Mouse (Mus musculus) adrenal gland, adult 18-20 months (tissue): ENCODE results near the gene Lrrc42. TPM values are rescaled to one million over a fixed set of nuclear protein-coding genes. Genes with fewer than 3 reads are reported as not detected.

Source experiments
- DNase-seq, 2 experiments: peaks; one replicate each; pipeline ENCODE4 v3.0.0; 2021 to 2022; ENCODE audit warnings: low spot score in 2 of 2
- total RNA-seq, 2 experiments: library from RNA; stranded (reverse); gene quantifications; 1 replicate in 1 of 2; 2 replicates in 1 of 2; pipeline ENCODE4 v1.2.3; 2021

The Lrrc42 gene
- total RNA-seq, 2 experiments from 2014 or later = 18.9 to 19.9 TPM

DNA sequence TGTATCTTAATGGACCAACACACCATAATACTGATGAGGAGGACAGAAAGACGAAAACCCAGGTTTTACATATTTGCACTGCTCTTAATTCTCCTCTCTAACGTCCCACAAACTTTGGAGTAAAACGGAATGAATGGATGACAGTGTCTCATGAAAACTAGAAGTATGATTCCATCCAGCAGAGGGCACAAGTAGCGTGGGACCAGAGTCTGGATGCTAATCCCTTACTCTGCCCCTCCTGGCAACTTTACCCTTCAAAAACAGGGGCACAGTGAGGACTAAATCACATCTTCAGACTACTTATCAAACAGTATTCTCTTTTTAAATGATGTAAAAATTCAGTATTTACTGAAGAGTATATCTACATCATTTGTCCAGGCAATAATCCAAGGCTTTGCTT, 2.8 kb downstream of the Lrrc42 start:
- peak in 1 of 2 experiments; percentile 15 for DNase-seq

DNA sequence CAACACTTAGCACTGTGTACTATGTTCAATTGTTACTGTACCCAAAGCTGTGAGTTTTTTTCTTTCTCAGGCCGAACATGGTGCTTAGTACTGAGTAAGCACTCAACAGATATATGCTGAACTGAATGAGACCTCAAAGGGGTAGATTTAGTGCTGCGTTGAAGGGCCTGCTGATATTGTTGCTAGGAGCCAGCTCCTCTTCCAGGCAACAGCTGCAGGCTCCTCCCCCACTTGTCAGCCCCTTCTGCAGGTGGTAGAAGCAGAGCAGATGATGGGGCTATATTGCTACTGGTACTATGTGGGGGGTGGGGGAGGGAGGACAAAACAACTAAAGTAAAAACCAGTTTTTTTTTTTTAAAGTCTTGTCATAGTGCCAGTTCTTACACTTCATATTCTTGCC, 3.9 kb downstream of the Lrrc42 start:
- DNase-seq = no peak

DNA sequence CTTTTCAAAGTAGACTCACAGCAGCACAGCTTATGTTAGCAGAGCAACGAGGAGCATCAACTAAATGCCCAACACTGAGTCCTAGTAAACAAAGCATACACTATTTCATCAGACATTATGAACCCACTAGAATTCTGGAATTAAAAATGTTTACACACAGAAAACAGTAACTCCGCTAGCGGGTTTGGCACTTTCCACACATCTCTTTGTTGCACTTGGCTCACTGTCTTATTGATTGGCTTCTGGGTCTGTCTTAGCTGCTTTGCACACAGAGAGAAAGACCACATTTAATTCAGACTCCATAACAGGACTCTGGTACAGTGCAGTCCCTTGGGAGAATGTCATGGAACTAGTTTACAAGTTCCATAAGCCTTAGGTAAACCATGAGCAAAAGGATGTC, 5.3 kb downstream of the Lrrc42 start:
- no peak for DNase-seq

GRCm38 (mm10) chr4:107247110-107247509, 6.2 kb downstream of the Lrrc42 start:
- no peak for DNase-seq

DNA sequence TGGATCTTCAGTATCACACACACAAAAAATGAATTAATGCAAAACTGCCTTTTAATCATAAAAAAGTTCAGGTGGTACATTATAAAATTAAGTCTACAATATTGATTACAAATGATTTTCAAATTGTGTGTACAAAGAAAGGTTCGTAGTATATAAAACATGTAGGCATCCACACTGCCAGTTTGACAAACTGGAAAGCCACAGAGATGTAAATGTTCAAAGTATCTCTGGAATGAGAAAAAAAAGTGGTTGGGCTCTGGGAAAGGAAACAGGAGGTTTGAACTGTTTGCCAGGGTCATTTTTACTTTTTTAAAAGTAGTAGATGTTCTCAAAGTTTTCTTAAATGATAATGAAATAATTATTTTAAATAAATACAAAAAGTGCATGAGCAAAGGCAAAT, 7.3 kb downstream of the Lrrc42 start:
- DNase-seq = no peak

- no peak for DNase-seq
Observed at GRCm38 (mm10) chr4:107245368-107245767, 8.0 kb downstream of the Lrrc42 start.

DNA sequence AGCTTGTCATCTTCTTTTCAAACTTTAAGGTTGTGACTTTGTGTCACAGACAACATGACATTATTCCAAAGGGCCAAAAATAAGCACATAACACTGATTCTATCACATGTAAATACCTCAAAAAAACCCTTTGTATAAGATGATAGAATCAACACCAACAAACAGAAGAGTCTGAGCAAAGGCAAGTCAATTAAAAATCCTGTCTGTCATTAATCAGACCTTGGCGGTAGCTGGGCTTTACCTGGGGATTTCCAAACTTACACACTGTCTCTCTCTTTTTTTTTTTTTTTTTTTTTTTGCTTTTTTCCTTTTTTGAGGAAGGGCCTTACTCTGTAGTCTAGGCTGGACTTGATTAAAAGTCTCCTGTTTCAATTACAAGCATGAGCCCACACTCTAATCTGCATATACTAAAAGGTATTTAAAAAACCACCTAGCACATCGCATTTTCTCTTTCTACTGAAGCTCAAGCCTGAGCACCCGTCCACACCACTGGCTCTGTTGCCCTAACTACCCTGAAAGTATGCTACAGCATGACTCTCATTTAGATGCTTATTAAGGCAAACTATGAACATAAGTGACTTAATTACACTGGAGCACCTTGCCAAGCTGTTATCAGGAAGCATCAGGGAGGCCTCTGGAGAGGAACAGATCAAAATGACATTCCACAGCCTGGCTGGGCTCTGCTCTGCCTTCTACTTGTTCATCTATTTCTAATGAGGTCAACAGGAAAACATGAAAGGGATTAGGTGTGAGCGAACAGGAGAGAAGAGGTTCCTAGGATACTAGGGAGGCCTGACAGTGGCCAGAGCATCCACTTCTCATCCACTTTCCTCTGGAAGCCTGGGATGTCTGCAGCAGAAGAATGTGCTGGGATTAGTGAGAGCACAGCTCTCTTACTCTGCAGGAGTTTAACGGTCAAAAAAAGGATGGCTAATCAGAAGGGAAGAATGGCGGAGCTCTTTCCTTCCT, 9.7 kb downstream of the Lrrc42 start:
- DNase-seq = no peak

GRCm38 (mm10) chr4:107240196-107240595, 13.1 kb downstream of the Lrrc42 start:
- no peak for DNase-seq

DNA sequence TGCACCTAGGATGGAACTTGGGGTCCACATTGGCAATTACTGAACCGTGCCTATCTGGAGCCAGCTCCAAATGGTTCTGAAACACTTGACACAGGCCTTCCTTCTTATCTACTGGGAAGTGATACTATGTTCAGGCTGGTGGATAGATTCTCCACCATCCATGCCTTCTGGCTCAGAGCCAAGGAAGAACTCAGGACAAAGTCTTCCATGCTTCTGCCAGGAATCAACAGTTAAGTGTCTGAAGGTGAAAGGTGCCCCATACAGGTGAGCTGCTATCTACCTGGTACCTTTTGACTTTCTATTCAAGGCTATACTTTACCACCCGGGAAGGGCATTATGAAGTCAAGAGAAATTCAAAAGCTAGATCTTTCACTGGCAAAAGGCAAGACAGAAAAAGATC, 15.1 kb downstream of the Lrrc42 start:
- DNase-seq = no peak

GRCm38 (mm10) chr4:107232219-107232618, 21.1 kb downstream of the Lrrc42 start:
- no peak for DNase-seq

DNA sequence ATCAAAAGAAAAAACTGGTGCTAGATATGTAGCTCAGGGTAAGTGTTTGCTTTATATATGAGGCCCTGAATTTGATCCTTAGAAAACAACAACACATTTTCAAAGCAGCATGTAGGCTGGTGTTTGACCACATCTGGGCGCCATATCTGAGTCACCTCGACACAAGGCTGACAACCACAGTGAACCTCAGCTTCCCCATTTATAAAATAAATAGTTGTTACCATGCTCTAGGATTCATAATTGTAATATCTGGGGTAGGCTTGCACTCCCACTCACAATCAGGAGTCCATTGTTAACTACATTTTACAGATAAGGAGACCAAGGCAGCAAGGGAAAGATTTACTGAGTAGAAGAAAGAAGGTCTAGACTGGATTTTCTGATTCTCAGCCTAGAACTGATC, 27.0 kb downstream of the Lrrc42 start:
- DNase-seq = no peak

DNA sequence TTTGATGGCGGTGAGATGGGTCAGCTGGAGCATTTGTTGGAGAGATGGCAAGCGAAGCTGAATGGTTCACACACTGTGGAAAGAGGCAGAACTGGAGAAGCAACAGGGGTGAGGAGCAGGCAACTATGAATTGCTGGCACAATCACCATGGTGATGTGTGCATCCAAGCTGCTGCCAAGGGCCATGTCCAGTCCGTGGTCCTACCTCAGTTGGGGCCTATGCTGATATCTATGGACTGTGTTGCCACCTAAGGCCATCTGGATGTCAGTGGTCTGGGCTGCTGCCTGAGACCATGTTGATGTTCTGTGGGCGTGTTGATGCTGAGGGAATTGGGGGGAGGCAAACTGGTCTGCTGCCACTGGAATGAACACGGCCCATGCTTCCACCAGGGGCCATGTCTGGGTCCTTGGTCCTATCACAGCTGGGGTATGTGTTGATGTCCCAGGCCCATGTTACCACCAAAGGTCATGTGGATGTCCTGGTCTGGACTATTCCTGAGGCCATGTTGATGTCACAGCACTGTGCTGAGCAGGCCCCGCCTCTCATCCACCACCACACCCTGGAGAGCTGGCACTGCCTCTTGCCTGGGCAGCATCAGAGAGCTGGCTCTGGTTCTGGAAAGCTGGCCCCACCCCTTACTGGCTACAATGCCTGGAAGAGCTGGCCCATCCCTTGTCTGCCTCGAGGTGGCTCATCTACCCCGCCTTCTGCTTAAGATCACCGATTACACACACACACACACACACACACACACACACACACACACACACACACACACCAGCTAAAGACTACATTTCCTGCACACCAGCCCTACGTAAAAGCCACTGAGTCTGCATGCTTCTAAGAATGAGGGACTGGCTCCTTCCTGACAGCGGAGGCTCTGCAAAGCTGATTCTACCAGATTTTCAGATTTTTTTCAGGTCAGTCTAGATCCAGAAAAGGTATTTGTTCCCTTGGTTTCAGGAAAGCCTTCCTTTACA, 29.8 kb downstream of the Lrrc42 start:
- no peak for DNase-seq

- no peak for DNase-seq
Observed at GRCm38 (mm10) chr4:107221524-107221923, 31.8 kb downstream of the Lrrc42 start.

- DNase-seq = no peak
Observed at GRCm38 (mm10) chr4:107217574-107217973, 35.8 kb downstream of the Lrrc42 start.

GRCm38 (mm10) chr4:107213279-107214011, 39.9 kb downstream of the Lrrc42 start:
- DNase-seq = no peak

DNA sequence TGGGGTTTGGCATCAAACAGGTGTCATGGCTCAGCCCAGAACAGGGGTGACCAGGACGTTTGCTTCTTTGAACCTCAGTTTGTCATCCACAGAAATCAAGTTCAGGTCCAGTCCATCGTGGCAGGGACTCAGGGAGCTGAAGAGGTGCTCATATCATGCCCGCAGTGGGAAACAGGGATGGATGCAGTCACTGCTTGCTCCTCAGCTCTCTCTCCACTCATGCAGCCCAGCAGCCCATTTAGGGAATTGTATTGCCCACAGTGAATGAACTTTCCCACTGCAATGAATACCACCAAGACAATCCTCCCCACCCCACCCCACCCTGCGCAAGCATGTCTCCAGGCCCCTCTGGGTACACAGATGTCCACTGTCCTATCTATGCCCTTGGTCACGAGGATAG, 41.4 kb downstream of the Lrrc42 start:
- DNase-seq = no peak

DNA sequence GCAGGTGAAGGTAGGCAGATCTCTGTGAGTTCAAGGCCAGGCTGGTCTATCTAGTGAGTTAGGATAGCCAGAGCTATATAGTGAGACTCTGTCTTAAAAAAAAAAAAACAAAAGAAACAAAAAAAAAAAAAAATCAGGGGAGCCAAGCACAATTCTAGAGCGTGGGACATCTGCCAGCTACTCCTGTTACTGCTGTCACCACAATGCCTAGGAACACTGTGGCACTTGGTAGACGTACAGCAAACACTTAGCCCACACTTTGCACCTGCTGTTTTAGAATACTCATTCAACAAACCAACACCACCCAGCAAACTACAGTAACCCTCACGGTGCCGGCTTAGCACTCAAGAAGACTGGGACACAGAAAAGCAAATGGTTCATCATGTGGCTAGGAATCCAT, 41.9 kb downstream of the Lrrc42 start:
- DNase-seq = no peak

DNA sequence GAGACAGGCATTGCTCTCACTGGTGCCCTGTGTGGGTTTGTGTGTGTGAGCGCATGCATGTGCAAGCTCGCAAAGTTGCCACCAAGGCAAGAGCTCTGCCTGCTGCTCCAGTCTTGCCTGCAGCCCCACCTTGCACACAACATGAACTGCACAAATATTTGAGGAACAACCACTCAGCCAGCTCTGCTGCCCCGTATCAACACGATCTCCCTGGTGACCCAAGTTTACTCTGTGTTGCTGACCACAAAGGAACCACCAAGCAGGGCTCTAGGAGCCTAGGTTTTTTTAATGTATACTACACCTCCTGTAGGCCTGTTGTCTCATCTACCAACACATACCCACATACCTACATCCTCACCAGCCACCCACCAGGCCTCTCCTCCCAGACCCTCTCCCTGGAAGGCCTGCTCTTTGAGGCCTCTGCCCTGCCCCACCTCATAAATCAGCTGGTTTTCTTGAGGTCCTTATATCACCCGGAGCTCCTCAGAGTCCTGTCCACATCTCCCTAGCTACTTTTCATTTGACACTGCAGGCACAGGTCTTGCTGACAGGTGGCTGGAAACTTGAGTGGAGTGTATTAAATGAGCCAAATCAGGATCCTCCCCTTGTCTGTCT, 42.7 kb downstream of the Lrrc42 start:
- DNase-seq = no peak

DNA sequence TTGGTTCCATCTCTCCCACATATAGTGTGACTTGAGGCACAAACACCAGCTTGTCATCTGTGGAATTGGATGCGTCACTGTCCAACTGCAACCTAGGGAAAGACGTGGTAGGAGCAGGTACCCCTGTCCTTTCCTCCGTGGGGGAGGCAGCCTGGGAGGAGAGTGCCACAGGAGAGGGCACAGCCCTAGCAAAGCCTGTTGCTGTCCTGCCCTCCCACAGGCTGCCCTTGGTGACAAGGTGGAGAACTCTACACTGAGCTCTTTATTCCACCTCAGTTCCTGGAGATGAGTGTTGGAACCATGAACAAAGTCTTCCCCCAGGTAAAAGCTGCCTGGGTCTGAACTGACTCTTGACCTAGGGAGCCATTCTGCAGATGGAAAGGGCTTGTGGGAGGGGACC, 44.5 kb downstream of the Lrrc42 start, which contains the start of gene Ldlrad1:
Gene Ldlrad1, plus strand, starts transcription at position 301 of the 400 bp plus-strand sequence.
- no peak for DNase-seq

DNA sequence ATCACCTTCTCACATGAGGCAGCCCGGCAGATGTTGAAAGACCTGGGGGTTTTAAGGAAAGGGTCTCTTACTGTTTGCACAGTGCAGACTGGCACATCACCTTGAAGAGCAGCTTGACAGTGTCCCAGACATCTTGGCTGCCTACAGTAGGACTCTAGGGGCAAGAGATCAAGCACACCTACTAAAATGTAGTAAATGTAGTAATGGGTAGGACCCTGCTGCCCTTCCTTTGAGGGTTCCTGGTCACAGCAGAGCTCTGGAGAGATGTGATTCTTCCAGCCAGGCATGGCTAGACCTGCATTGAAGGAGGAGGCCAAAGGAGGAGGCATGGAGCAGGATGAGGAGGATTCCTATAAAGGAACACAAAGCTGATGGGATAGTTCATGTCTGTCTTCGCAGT, 46.3 kb downstream of the Lrrc42 start:
- DNase-seq = no peak
